Comparison of ENCODE assay signal across 8 mouse cellular contexts in genomic region chr14:121405120-121405519, GRCm38 (mm10). TPM values are rescaled to one million over a fixed set of nuclear protein-coding genes. Genes with fewer than 3 reads are reported as not detected.
DNase-seq lines count a peak whose midpoint lies in the region; ATAC-seq and TF ChIP-seq lines count a peak whose summit lies in the region.

No protein-coding gene starts in this region.

- peak; percentile 23 for DNase-seq in adrenal gland, postnatal 25 days
- DNase-seq in adrenal gland, postnatal 14 days: no peak
- DNase-seq in CD4-positive helper T cell, adult 2 months (ENCODE audit: low read depth, low spot score): peak; percentile 82
- no peak for DNase-seq in liver, embryonic 14.5 days (ENCODE audit: low read depth in 3 of 3, low spot score in 3 of 3)
- DNase-seq in splenic B cell, adult 2 months (ENCODE audit: low read depth, low spot score): peak; percentile 62
- no peak for DNase-seq in urinary bladder, postnatal 36 days (ENCODE audit: low spot score in 2 of 2)

- no peak overlapping the region for H3K27ac ChIP-seq in liver, embryonic 14.5 days

- WGBS in liver, embryonic 14.5 days (ENCODE audit: insufficient replicate concordance): 47% methylated on average over 13 of the region's 13 CpGs

- no peak overlapping the region for H3K4me3 ChIP-seq in liver, embryonic 14.5 days (ENCODE audit: insufficient read depth in 1 of 2, low read depth in 2 of 2, low read length in 2 of 2)

- ATAC-seq in hematopoietic stem cell, adult 5-6 weeks (replicated peaks in 1 of 2; ENCODE audit: insufficient read depth in 1 of 2, low FRiP score in 2 of 2, low TSS enrichment in 1 of 2, low read depth in 1 of 2, poor library complexity in 2 of 2, severe bottlenecking in 2 of 2): peak; percentile 51 to 58; a peak in 3 of 4 replicates
- ATAC-seq in liver, embryonic 14.5 days (ENCODE audit: insufficient read depth): no peak
- ATAC-seq in erythroid progenitor cell, adult 5-6 weeks (replicated peaks; ENCODE audit: low FRiP score, poor library complexity, severe bottlenecking): no peak

- H3K4me1 ChIP-seq in liver, embryonic 14.5 days (replicated peaks; ENCODE audit: control insufficient read depth in 2 of 2, insufficient read depth in 2 of 2, low read length in 1 of 2): 0 out of 4 replicates have a peak, but pooled peaks cover 0 to 3% of the 10 kb centered on the region in 2 experiments

- peak overlapping the region; percentile 49 for H3K4me2 ChIP-seq in liver, embryonic 14.5 days (ENCODE audit: low read depth)

- no peak for TF ChIP-seq EP300 in liver, embryonic 14.5 days (IDR thresholded peaks at IDR 0.05; ENCODE audit: low read depth)

- no peaks in the 10 kb centered on the region for H3K36me3 ChIP-seq in liver, embryonic 14.5 days (replicated peaks; ENCODE audit: control insufficient read depth, insufficient read depth, low read depth)
- H3K36me3 ChIP-seq in splenic B cell, adult 2 months (ENCODE audit: control insufficient read depth, insufficient read depth, low read length, poor library complexity, severe bottlenecking): no peaks in the 10 kb centered on the region

- no peak overlapping the region for H3K9ac ChIP-seq in liver, embryonic 14.5 days (replicated peaks)

- TF ChIP-seq CTCF in liver, embryonic 14.5 days (IDR thresholded peaks at IDR 0.05; ENCODE audit: low read depth): no peak

- no peaks in the 10 kb centered on the region for H3K9me3 ChIP-seq in liver, embryonic 14.5 days (ENCODE audit: control insufficient read depth, low read length)

- H3K27me3 ChIP-seq in liver, embryonic 14.5 days (ENCODE audit: control insufficient read depth, insufficient read depth, low read length): no peaks in the 10 kb centered on the region
- H3K27me3 ChIP-seq in splenic B cell, adult 2 months (ENCODE audit: control insufficient read depth, insufficient read depth, low read length, poor library complexity, severe bottlenecking): peaks cover under 1% of the 10 kb centered on the region; the same call in 1 of the 2 replicates

RNA-seq across cellular contexts. Expression of gene Stk24, which starts 25.3 kb away (rescaled TPM):
- 110 and 127 TPM in 2 replicates for total RNA-seq in adrenal gland, postnatal 25 days (2021)
- total RNA-seq in adrenal gland, postnatal 14 days (2021): 93.2 and 95.8 TPM in 2 replicates
- 85.3 and 102 TPM in 2 replicates for total RNA-seq in hematopoietic stem cell, adult 5-6 weeks (2017)
- 16.2 and 22.5 TPM in 2 replicates for polyA plus RNA-seq in liver, embryonic 14.5 days (2012; rRNA removed)
- 31.0 and 36.7 TPM in 2 replicates for polyA plus RNA-seq in liver, embryonic 14.5 days (2014; fragmentation: Nextera tagmentation; extraction: Ambion mirVana)
- total RNA-seq in erythroid progenitor cell, adult 5-6 weeks (2015; ENCODE audit: low replicate concordance): 99.5 and 101 TPM in 2 replicates
- total RNA-seq in erythroid progenitor cell, adult 5-6 weeks (2017; ENCODE audit: low replicate concordance): 62.0 and 77.4 TPM in 2 replicates

Comparison
In these comparisons a context has a peak if more than half of its experiments do, and no peak if none do; other contexts are left out.
1. DNase-seq: peak in adrenal gland, postnatal 25 days (single experiment), CD4-positive helper T cell, adult 2 months (single experiment) and splenic B cell, adult 2 months (single experiment); none in adrenal gland, postnatal 14 days (single experiment), liver, embryonic 14.5 days (0 of 3) and urinary bladder, postnatal 36 days (0 of 2).
2. ATAC-seq: peak in hematopoietic stem cell, adult 5-6 weeks (2 of 2); none in liver, embryonic 14.5 days (single experiment) and erythroid progenitor cell, adult 5-6 weeks (single experiment).